Mouse (Mus musculus) large intestine, adult 2 months (tissue): ENCODE measurements around the gene Phactr3. TPM values are rescaled to one million over a fixed set of nuclear protein-coding genes. Genes with fewer than 3 reads are reported as not detected.

ENCODE experiments used
- DNase-seq: peaks from one replicate; pipeline ENCODE4 v3.0.0-alpha.2; 2012; ENCODE audit warnings: low read depth, low spot score
- WGBS: fragments of 180-500 bp; shearing (Covaris S2); methylation state at CpG from one replicate; pipeline ENCODE4 v1.1.7; 2018; 5-methylcytosine and 5-hydroxymethylcytosine counted together
- polyA plus RNA-seq: library from polyadenylated mRNA; depleted of rRNA; stranded (reverse); fragments of >200 nt; gene quantifications from 2 replicates; pipeline ENCODE4 v1.2.3, GENCODE M21; 2012

The Phactr3 gene
- polyA plus RNA-seq, 1 experiment, result 0.16 TPM

DNA sequence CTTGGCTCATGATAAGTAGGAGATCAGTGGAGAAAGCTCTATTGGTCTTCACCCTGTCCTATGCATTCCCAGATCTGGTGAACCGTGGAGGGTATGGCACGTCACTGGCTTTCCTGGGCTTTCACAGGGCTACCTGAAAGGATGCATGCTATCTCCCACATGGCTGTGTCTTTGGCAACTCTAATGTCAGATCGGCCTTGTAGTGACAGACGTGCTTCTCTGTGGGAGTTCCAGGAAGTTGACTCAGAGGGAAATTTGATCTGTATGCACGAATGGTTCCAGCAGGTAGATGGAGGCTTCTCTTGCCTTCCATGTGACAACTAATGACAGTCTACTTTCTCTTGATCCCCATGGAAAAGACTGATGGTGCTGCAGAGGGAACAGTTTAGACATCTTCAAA is 65.5 kb downstream of the Phactr3 start:
- DNase-seq, result no peak
- WGBS, result 62% methylated on average over 5 of the region's 5 CpGs

DNA sequence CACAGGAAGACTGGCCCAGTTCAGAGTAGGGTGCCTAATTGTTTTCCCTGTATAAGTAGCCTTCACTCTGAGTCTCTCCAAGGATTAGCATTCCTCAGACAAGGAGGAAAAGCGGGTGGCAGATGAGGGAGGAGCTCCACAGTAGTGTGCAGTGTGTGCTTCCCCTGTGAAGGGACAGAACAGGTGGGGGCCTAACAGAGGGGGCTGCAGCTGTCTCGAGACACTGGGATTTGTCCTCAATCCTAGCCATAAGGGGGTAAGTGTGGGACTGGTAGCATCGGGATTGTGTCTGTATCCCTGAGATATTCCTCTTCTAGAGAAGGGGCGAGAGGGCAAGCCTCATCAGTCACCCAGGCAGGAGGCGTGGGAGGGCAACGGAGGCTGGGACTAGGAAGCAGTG is 66.1 kb downstream of the Phactr3 start:
- 64% methylated on average over 6 of the region's 6 CpGs for WGBS
- DNase-seq, result no peak

DNA sequence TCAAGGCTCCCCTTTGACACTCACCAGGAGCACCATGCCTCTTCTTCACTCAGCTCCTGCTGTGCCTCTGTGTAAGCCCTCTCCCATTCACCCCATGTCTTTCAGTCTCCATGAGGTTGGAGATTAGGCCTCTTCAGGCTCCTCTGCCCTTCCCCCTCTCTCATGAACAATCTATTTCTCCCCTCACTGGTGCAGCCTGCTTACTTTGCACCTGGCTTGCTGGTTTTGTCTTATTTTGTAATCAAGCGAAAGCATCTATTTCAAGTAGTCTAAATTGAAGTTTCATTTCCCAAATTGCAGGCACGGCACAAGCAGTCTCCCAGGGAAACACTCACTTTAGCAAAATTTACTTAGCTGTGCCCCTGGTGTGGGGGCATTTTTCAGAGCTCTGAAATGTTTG is 70.2 kb downstream of the Phactr3 start:
- 64% methylated on average over 2 of the region's 2 CpGs for WGBS
- DNase-seq, result no peak

DNA sequence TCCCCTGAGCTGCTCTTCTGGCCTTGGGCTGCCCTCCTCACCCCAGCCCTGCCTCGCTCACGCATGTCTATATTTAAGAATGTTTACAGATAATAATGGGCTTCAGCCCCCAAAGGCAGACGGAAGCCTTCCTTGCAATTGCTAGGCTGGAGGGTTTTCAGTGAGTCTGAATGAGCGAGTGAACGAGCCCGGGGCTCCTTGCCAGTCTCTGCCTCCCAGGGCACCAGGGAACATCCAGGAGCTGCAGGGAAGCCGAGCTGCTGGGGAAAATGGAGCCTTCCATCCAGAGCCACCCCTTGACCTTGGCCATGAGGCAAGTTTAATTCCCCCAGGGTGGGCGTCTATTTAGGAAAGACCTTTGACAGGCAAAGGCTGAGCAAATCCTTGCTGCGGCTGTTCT is 74.1 kb downstream of the Phactr3 start:
- WGBS, result 47% methylated on average over 9 of the region's 9 CpGs
- no peak for DNase-seq

DNA sequence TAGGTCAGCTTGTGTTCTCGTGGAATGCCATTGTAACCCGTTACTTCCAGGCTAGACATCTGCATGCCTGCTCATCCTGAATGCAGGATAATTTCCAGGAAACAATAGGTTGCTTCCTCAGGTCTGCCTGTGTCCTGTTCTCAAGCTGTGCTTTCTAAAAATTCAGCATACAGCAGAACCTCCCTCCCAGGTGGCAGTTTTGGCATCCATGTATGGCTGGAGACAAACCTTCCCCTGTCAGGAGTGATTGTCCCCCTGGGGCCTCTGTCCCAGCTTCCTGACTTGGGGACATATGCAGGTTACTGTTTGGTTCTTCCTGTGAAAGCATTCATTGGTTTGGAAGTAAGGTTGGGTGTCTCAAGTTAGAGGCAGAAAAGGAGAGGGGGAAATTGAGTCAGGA is 74.7 kb downstream of the Phactr3 start:
- 63% methylated on average over 2 of the region's 2 CpGs for WGBS
- no peak for DNase-seq

DNA sequence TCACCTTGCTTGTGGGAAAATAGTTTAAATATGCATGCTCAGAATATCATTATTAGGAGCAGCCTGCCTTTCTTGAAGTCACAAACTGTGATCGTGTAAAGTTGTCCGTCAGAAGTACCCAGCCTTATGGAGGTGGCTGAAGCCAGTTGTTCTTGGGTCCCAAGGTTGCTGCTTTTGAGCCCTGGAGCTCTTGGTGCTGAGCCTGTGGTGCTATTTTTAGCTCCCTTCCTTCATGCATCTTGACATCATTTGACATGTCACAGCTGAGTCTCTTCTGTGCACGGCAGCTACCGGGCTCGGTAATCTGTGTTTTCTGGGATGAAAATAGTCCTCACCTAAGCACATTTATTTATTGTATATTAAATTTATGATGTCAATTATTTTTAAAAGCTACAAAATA is 76.1 kb downstream of the Phactr3 start:
- DNase-seq, result no peak
- 58% methylated on average over 5 of the region's 5 CpGs for WGBS

DNA sequence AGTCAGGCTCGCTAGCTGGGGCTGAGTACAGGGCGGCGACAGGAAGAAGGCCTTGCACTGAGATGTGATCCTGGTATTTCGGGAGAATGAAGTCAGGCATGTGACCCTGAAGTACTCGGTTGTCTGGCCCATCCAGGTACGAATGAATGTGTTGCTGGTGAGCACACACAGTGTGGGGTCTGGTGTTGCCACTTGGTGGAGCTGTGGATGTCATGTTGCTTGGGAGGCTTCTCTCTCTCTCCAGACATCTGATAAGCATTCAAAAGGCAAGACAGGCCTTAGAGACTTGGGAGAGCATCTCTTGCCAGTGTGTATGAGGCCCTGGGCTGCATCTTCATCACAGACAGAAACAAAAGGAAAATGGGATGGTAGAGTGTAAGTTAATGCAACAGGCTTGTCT is 77.3 kb downstream of the Phactr3 start:
- DNase-seq, result no peak

DNA sequence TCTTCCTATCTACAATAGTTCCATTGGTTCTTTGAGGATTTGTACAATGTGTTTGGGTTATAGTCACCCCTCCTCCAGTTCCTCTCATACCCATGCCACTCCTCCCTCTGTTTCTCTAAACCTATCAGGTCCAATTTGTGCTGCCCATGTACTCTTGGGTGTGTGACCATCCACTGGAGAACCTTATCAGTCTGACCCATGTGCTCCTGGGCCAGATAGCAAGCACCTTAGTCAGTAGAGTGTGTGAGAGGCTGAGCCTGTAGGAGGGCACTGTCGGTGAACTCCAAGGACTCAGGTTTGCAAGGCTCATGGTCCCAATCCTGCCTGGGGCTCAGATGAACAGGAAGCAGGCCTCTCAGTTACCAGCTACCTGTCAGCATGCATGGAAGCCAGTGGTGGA is 78.8 kb downstream of the Phactr3 start:
- DNase-seq, result no peak
- 88% methylated on average over 1 of the region's 1 CpGs for WGBS

More for the DNA sequence above, 77.3 kb downstream of the Phactr3 start:
- WGBS, result 85% methylated on average over 6 of the region's 6 CpGs

DNA sequence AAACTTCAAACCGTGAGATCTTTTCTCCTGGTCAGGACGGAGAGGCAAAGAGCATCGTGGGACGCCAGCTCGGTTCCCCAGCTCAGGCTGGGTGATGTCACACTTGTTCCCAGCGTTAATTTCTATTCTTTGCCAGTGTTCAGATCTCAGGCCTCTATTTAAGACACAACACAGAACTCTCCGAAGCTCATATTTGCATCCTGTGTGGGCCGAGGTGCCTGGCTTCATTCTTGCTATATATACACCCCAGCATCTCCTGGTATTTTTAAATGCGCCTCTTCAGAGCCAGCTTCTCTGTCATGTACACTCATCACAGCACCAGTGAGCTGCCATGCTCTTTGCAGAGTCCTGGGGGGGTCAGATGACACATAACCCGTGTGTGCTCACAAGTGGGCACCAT is 85.7 kb downstream of the Phactr3 start:
- WGBS, result 80% methylated on average over 10 of the region's 10 CpGs
- DNase-seq, result no peak

DNA sequence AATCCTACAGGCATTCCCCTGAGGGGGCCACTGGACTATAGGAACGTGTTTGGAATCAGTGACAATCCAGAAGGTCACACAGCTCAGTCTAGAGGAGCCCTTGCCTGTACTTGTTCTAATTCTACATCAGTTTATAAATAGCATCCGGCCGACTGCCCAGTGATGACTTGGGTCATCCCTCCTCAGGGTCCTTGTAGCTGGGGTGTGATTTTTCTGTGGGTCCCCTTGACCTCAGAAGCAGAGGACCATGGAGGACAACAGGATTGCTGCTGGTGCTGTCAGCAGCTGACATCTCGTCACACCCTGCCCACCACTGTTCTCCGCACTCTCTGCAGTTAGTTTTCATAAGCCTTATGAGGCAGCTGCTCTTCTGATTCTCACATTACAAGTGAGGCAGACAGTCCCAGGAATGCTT is 89.4 kb downstream of the Phactr3 start:
- DNase-seq, result no peak
- WGBS, result 66% methylated on average over 5 of the region's 5 CpGs

DNA sequence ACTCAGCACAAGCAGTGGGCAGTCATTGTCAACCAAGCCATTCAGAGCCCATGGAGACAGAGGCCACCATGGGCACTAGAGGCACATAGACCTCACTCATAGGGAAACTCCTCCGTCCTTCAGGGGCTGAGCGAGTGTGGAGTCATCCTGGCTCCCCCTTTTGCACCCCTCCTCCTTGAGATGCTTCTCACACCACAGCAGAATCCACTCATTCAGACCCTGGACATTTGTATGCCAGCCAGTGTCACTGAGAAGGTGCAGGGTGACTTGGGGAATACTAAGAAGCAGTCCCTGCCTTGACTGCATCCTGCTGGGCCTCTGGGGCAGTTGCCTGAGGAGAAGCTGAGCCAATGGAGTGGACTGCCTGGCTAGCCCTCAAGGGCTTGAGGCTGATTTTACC is 95.1 kb downstream of the Phactr3 start:
- WGBS, result 82% methylated on average over 2 of the region's 2 CpGs
- no peak for DNase-seq

DNA sequence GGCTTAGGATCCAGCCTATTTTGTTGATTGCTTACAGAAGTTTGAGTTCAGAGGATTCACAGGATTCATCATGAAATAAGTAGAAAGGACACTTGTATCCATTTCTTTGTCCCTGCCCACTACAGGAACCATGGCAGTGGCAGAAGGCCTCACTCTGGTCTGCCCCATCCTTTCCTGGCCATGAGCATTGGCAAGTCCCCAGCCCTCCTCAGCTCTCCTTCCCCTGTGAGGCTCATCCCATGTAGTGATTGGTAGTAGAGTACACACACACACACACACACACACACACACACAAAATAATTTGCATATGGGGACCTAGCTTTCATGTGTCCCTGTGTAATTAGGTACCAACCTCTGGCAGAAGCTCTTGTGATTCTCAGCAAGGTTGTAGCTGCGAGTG is 95.8 kb downstream of the Phactr3 start:
- DNase-seq, result no peak
- 81% methylated on average over 1 of the region's 1 CpGs for WGBS

DNA sequence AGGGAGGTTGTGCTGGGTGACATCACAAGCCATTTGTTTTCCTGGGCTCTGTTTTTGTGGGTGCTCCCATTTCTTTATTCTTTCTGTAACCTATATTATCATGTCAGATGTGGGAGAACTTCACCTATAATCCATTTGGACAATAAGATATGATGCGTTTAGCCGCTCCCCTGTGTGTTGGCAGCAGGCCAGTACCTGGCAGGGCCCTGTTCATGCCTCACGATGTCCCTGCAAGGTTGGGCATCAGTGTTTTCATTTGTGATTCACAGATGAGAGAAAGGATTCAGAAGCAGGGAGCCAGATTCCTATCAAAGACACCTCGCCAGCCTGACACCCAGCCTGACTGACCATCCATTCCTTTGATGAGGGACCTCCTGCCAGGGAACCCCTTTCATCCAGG is 99.7 kb downstream of the Phactr3 start:
- 42% methylated on average over 4 of the region's 4 CpGs for WGBS
- DNase-seq, result no peak

DNA sequence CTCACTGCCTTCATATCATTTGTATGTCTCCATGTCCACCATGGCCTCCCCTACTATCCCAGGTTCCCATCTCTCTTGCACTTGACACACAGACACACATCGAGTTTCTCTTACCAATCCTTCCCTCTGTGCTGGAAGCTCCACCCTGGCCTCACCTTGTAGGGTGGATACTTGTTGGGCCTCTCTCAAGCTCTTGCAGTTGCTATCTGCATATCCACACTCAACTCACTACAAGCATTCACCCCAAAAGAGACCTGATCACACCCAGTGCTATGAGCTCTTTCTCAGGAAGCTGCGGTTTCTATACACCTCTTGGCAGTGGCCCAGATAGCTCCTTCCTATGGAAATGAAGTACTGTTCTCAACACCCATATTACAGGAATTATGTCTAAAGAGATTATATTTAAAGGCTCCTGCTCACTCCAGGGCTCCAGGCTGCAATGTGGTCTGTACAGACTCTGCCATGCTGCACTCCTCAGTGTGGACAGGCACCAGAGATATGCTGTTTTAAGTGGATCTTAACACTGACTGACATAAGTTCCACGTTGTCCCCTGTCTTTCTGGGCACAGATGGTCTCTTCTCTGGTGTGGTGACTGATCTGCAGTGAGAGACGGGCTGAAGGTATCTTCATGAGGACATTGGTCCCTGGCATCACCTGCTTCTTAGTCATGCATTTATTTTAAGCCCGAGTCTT is 100.8 kb downstream of the Phactr3 start:
- 64% methylated on average over 5 of the region's 5 CpGs for WGBS
- no peak for DNase-seq

DNA sequence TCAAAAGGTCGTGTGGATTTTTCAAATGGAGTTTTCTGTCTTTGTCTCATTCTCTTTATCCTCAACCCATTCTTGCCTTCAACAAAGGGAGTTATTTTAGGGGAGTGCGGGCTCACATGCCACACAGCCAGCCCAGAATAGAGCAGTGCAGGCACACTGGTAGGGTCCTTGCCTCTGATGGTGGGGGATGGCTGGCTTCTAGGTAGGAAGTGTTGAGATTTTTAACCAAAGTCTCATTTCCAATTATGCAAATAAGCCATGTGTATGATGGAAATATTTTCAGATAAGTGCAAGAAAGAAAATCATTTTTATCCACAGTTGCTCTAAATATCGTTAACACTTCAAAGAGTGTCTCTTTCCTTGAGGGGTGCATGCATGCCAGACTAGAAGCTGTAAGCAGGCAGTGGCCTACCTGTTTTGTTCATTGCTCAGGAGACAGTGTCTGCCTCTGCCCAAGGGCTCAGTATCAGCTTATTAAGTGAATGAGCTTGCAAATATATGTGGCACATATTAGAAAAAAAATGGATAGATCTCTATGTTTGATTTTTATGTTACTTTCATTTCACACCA is 101.5 kb downstream of the Phactr3 start:
- WGBS, result 82% methylated on average over 3 of the region's 3 CpGs
- DNase-seq, result no peak

DNA sequence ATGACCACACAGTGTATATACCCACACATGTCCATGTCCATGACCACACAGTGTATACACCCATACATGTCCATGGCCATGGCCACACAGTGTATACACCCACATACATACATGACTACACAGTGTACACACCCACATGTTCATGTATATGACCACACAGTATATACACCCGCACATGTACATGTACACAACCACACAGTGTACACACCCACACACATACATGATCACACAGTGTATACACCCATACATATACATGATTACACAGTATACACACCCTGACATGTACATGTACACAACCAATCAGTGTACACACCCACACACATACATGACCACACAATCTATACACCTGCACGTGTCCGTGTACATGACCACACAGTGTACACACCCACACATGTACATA is 102.2 kb downstream of the Phactr3 start:
- WGBS, result 91% methylated on average over 3 of the region's 3 CpGs
- no peak for DNase-seq

DNA sequence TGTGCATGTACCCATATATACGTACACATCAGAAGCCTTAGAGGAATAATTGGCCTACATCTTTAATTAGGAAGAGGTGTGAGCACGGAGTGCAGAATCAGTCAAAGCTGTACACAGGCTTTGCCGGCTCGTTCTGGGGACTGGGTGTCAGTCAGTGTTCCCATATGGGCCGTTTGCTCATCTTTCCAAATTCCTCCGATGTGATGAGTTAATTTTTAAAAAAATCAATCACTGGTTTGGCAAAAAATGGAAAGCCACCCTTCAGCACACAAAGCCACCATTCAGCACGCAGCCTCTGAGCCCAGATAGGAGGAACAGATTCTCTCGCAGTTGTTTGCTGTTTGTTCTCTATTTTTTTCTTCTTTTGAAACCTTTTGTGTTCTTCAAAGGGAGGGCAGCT is 110.5 kb downstream of the Phactr3 start:
- WGBS, result 74% methylated on average over 8 of the region's 8 CpGs
- DNase-seq, result no peak

DNA sequence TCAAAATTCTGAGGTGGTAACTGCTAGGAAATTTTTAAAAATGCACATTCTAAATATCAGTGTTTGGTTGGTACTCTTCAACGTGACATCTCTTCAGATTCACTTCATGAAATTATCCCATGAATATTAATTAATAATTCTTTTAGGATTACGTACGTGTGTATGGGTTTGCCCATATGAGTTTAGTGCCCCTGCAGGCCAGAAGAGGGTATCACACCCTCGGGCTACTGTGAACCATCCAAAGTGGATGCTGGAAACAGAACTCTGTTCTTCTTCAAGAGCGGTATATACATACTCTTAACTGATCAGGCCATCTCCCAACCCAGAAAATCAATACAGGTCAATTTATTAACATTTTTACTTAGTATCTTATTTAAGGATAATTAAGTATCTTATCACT is 114.7 kb downstream of the Phactr3 start:
- WGBS, result 79% methylated on average over 5 of the region's 5 CpGs
- no peak for DNase-seq

DNA sequence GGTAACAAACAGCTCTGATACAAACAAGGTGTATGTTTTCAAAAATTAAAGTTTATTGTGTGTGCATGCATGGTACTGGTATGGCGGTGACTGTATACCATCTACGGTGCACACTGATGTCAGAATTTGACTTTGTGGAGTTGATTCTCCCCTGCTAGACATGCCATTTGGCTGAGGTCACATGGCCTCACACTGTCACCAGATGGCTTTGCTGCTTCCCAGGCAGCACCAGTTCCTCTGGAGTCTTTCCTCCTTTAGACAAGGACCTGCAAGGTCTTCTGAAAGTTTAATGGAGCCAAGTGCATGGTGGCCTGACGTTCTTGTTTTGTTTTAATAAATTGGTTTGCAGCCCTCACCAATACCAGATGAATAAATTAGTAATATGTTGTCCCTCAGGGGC is 118.3 kb downstream of the Phactr3 start:
- WGBS, result 77% methylated on average over 3 of the region's 3 CpGs
- no peak for DNase-seq

DNA sequence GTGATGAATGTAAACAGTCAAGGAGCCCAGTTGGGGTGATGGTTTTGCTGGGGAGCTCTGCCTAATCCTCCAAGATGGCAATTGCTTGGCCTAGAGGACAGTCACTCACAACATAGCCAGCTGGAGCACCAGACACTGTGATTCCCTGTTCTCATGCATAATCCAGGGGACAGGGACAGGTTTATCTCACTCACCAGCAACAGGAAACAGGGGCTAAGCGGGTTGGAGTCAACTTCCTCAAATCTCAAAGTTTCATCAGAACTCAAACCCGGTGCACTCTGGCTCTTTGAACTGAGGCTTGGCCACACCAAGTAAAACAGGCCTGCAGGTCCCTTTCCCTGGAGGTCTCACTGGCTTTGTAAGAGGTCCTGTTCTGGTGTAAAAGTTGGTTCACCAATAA is 119.7 kb downstream of the Phactr3 start:
- 71% methylated on average over 2 of the region's 2 CpGs for WGBS
- DNase-seq, result no peak

DNA sequence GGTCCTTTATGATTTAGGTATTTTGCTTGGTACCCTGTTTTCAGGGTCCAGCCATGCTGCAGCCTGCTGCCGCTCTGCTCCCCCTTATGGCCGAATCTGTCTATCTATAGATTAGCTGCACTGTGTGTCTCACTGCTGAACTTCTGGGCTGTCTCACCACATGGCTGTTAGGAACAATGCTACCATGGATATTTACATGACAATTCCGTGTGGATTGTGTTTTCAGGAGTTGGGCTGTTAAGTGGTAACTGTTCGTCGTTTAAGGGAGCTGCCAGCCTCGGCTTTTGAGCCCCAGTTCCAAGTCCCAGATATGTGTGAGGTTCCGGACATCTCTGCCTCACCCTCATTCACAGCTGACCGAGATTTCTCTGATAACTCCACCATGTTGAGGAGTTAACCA is 122.1 kb downstream of the Phactr3 start:
- 74% methylated on average over 8 of the region's 8 CpGs for WGBS

DNA sequence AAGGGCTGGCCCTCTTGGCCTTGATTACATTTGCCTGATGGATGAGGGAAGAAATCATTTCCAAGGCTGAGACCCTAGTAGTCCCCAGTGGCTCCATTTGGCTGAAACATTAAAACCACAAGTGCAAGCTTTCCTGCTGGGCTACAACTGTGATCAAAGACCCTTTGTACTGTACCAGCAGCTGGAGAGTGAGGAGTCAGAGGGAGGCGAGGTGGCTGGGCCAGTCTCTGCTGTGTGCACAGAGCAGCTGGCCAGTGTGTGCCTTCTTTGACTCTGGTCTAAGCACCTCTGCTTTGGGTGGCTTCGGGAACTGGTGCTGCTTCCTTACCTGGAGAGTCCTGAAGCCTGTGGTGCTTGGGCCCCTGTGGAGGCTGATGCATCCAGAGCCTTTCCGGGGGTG is 122.6 kb downstream of the Phactr3 start:
- 44% methylated on average over 3 of the region's 3 CpGs for WGBS
- no peak for DNase-seq

More for the DNA sequence above, 122.1 kb downstream of the Phactr3 start:
- no peak for DNase-seq
